Mouse (Mus musculus): ENCODE results near the gene Hoxc12.

Hoxc12 gene

DNA sequence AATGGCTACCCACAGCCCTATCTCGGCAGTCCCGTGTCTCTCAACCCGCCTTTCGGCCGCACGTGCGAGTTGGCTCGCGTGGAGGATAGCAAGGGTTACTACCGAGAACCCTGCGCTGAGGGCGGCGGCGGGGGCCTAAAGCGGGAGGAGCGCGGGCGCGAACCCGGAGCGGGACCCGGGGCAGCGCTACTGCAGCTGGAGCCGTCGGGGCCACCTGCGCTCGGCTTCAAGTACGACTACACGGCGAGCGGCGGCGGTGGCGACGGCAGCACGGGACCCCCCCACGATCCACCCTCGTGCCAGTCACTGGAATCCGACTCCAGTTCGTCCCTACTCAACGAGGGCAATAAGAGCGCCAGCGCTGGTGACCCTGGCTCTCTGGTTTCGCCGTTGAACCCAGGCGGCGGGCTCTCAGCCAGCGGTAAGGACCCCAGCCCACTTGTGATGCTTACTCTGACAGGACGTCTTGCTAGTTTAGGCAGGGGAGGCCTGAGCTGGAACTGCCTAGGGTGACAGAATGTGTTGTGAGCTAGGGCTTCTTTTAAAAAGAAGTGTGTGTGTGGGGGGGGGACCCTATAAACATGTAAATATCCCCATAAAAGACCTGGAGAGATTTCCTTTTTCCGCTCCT is 594 bp downstream of the Hoxc12 start:
- in situ Hi-C loops (cut with MboI, MseI): no loop called here

DNA sequence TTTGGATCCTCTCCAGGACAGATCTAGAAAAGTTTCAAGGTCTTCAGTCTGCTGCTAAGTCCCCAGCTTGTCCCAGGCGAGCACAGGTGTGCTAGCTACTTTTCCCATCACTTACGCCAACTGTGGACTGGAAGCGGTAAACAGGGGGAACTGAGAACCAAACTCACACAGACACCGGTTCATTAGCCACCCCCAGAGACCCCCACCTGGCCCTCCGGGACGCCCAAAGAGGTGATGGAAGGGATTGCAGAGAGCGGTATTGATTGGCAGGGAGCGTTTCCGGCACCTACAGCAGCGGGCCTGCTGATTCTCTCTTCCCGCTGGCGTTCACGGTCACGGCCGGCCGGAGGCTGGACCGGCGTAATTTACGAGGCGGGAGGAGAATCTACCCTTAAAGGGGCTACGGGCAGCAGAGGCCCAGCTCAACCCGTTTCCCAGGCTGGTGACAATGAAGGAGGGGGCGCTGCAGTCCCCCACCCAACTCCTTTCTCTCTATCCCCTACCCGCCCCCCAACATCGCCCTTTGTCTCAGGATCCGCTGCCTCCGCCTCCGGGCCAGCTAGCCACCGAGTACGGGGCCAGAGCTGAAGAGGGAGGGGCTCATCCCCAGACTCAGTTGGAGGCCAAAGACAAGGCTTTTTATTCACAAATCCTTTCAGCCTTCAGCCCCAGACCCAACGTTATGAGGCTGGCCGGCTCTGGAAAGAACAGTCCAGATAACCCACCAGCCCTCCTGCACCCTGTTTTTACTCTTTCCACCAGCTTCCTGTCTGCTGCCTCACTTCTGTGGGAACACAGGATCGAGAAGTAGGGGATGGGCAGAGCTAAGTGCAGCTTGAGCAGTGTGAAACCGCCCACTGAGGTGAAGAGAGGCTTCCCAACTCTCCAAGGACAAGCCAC is 2.9 kb downstream of the Hoxc12 start:
- in situ Hi-C loops (cut with MboI, MseI): loop anchor here in 1 of 2 experiments (5.0 kb wide), 1 partner anchor 48 kb away; no protein-coding TSS in a partner anchor

DNA sequence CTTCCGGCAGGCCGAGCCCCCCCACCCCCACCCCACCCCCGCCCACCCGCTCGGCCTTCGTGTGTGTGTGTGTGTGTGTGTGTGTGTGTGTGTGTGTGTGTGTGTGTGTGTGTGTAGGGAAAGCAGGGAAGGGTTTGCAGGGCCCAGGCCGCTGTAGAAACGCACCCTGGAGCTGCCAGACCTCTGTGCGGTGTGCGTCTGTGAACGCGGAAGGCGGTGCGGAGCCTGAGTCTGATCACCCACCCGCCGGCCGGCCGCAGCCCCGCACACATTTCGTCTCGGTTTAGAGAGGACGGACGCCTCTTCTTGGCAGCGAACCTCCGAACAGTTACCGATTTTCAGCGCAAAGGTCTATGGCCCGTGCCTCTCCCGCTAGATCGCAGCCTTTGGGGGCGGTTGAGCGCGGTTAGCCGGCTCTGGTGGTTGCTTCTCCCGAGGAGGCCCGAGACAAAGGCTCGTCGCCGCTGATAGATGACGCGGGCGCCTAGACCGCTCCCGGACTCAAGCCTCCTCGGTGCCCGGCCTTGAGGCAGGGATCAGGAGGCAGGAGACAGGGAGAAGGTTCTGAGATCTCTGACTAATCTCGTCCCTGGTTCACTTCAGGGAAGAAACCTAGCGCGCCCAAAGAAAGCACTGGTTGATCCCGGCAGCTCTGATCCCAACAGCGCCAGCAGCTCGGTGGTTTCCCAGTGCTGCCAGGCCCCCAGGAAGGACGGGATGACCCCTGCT is 6.3 kb downstream of the Hoxc12 start:
- in situ Hi-C loops (cut with MboI, MseI): loop anchor here in 1 of 2 experiments (5.0 kb wide), 1 partner anchor 44 kb away; no protein-coding TSS in a partner anchor

GRCm38 (mm10) chr15:102943468-102943813 is 6.9 kb downstream of the Hoxc12 start:
- in situ Hi-C loops (cut with MboI, MseI): loop anchor here in 1 of 2 experiments (5.0 kb wide), 1 partner anchor 44 kb away; no protein-coding TSS in a partner anchor

- in situ Hi-C loops (cut with MboI, MseI): no loop called here
Observed at GRCm38 (mm10) chr15:102945185-102946077, 8.9 kb downstream of the Hoxc12 start.

GRCm38 (mm10) chr15:102947276-102947675 is 10.7 kb downstream of the Hoxc12 start:
- in situ Hi-C loops (cut with MboI, MseI): no loop called here

DNA sequence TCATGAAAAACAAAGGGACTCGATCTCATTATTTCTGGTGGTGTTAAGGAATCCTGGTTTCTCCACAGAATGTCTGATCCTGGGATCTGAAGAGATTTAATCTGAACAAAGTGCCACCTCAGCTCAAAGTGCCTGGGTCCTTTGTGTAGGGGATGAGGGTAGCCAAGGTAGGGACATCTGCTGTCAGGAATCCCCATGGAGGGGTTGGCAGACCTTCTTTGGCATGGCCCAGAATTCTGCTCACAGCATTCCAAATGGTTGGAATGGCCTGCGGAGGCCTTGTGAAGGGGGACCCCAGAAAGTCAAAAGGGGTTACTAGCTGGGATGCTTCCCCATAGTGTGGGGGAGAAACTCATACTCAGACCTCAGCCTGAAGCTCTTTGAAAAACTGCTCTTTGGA is 12.3 kb downstream of the Hoxc12 start:
- in situ Hi-C loops (cut with MboI, MseI): no loop called here

GRCm38 (mm10) chr15:102949696-102950095 is 13.1 kb downstream of the Hoxc12 start:
- in situ Hi-C loops (cut with MboI, MseI): no loop called here

- in situ Hi-C loops (cut with MboI, MseI): no loop called here
Observed at GRCm38 (mm10) chr15:102950877-102951276, 14.3 kb downstream of the Hoxc12 start.

DNA sequence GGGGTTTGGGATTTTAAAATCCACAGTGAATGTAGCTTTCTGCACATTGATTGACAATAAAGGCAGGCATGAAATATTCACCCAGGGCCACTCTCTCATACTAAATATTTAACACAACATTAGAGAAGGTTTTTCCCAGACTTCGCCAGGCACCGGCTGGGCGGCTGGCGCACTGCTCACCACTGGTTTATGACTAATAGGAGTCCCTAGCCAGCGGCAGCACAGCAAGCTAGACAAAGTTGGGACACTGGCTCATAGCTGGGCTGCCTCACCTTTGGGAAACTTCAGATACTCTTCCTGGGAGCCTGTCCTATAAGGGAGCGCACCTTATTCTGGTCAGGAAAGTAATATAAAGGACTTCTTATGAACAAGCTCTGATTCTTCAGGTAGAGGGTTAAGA is 17.0 kb downstream of the Hoxc12 start:
- in situ Hi-C loops (cut with MboI, MseI): no loop called here

DNA sequence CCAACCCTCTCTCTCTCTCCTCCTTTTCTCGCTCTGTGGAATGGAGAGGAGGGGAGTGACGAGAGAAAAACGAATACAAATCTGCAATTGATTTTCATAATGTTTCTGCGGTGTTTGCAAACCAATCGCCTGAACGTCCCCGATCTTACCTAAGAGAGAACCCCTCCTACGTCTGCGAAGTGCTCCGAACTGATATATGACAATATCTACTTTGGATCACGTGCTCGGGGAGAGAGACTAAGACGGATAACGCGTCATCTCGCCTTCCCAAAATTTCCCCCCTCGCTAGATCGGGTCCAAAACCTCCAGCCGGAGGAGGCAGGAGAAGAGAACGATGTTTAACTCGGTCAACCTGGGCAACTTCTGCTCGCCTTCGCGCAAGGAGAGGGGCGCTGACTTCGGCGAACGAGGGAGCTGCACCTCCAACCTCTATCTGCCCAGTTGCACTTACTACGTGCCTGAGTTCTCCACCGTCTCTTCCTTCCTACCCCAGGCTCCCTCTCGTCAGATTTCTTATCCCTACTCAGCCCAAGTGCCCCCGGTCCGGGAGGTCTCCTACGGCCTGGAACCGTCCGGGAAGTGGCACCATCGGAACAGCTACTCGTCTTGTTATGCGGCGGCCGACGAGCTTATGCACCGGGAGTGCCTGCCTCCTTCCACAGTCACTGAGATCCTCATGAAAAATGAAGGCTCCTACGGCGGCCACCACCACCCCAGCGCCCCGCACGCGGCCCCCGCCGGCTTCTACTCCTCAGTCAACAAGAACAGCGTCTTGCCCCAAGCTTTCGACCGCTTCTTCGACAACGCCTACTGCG is 17.8 kb downstream of the Hoxc12 start, which contains the start of gene Hoxc11:
TSS of gene Hoxc11 (plus strand) at position 236 of the 815 bp plus-strand sequence.
- in situ Hi-C loops (cut with MboI, MseI): no loop called here

GRCm38 (mm10) chr15:102955007-102955382 is 18.4 kb downstream of the Hoxc12 start:
- in situ Hi-C loops (cut with MboI, MseI): no loop called here

DNA sequence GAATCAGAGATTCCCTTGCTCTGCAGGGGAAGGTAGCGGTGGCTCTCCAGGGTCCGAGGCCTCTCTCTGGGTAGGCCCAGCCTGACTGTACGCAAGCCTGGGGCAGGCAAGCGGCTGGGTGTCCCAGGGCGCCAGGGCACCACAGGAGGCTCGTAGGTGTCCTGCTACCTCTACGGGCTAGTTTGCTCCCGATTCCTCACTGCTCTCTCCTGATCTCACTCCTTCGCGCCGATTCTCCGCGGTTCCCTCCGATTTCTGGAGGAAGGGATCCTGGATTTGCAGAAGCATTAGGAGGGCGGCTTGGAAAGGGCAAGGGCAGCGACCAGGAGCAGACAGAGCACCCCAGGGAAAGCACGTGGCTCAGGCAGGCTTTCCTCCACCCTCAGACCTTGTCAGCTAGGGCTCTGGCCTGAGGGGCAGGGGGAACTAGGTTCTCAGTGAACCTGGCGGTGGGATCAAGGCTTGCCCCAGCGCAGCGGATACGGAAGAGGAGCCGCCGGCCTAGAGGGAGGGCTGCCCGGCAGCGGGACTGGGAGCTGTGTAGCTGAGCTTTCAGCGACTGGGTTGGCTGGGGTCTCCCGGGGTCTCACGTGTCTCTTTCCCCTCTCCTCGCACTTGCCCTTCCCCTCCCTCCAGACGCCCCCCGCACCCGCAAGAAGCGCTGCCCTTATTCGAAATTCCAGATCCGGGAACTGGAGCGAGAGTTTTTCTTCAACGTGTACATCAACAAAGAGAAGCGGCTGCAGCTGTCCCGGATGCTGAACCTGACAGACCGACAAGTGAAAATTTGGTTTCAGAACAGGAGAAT is 19.5 kb downstream of the Hoxc12 start:
- in situ Hi-C loops (cut with MboI, MseI): no loop called here

- in situ Hi-C loops (cut with MboI, MseI): no loop called here
Observed at GRCm38 (mm10) chr15:102956906-102957305, 20.3 kb downstream of the Hoxc12 start.

DNA sequence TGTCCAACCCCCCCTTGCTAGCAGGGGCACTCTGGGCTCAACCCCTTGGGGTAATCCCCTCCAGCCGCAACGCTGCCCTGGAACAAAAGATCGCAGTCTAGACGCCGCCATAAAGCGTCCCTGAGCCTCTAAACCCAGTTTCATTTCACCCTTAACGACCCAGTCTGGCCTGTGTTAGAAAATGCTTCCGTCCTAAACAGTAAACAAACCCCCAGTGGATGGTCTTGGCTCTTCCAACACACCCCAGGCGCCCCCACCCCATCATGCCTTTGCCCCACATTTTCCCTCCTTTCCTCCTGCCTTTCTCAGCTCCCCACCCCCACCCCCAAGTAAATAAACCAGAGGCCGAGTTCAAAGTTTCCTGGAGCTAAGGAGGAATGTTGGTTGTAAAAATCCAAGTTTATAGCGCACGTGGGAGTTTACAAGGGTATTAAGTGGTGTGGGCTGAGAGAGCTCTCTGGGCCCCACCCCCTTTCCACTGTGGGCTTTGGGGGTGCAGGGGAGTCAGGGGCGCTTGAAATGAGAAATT is 23.2 kb downstream of the Hoxc12 start:
- in situ Hi-C loops (cut with MboI, MseI): no loop called here

DNA sequence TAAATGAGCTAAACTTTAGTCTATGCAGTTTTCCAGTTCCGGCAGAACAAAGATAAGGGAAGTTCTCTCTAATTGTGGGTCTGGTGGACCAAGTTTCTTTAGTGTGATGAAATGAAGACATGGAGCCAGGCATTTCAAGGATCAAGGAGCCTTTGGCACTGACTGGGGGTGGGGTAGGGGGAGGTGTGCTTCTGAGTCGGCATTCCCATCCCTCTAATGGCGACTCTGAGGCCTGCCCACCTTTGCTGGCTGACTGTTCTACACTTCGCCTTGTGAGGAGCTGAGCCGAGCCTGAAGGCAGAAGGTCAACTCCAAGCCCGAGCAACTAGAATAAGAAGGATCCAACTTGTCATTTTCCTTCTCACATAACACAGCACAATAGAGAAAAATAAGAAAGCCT is 25.2 kb downstream of the Hoxc12 start:
- in situ Hi-C loops (cut with MboI, MseI): no loop called here

DNA sequence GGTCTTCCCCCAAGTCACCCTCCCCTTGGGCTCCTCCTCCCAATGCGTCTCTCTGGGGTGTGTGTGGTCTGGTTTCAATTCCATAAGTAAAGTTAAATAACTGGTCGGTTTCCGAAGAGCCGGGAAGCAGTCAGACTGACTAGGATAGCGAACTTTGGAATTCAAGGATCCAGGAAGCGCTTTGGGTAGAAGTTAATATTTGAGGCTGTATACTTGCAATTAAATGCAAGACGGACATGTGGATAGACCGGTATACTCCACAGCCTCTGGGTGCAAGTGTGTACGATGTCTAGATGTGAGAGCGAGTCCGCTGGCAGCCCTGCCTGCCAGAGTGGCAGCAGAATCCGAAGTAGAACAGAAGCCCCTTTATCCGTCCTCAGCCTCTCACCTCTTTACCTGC is 25.9 kb downstream of the Hoxc12 start:
- in situ Hi-C loops (cut with MboI, MseI): no loop called here

GRCm38 (mm10) chr15:102963259-102963658 is 26.7 kb downstream of the Hoxc12 start:
- in situ Hi-C loops (cut with MboI, MseI): no loop called here

Measured in T-helper 17 cell (primary cell).